Mouse (Mus musculus): Measurements from ENCODE around the gene Plekhg2.

DNA sequence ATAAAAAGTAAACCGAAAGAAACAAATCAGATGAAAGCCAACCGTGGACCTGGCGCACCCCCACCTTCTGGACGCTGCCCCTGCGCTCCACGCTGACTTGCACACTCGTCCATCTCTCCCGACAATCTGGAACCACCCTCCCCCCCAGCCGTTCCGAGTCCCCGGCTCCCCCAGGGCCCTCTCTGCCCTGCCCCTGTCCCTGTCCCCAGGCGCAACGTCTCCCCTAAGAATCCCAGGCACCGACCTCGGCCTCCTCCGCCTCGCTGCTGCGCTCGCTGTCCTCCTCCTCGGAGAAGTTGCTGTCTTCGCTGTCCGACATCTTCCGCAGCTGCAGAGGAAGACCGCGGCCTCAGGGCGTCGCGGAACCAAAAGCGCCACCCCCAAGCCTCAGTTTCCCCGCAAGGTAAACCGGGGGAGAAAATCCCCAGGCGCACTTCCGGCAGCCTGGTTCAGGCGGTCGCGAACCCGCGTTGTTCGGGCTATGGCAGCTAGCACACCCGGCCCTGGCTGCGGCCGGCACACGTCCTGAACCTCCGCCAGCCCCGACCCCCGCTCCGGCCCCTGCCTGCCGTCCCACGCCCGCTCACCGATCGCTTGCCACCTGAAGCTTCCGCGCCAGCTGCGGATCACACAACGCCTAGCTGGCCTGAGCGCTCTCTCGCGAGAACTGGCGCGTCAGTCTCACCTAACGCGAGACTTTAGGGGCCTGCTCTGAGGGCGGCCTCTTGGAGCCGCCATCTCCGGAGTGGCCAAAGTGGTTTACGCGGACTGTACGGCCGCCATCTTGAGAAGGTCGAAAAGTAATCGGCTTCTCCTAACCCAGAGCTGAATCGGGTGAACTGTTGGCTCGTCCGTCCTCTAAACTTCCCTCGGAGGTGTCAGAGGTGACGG lies 34.0 kb downstream of the Plekhg2 start, which contains the start of gene Supt5:
- TF ChIP-seq POLR2A (IDR thresholded peaks at IDR 0.05; ENCODE audit: insufficient read depth, low read depth, low read length) (peak; percentile 92), CTCF (IDR thresholded peaks at IDR 0.05) (no peak)
